Mouse (Mus musculus) bone marrow, adult 2 months (tissue): ENCODE measurements around the gene Glrb.

Experiments used
- CTCF ChIP-seq: fragments of 200-500 bp; IDR thresholded peaks from 2 replicates; pipeline ENCODE4 v1.5.1; 2011; ENCODE audit warnings: low read length, control low read depth; ENCODE audit not compliant: control insufficient read depth, insufficient read depth
- POLR2A ChIP-seq: fragments of 200-500 bp; IDR thresholded peaks from 2 replicates; pipeline ENCODE4 v1.6.1; 2011; ENCODE audit warnings: low read depth, mild to moderate bottlenecking, control low read depth, low read length, borderline replicate concordance; ENCODE audit not compliant: control insufficient read depth

GRCm38 (mm10) chr3:80885174-80885573 is 28.3 kb downstream of the Glrb start:
- TF ChIP-seq CTCF (no peak), POLR2A (no peak)
